Mouse (Mus musculus): ENCODE data around the gene Tpd52l1.

- no peak for TF ChIP-seq POLR2A (IDR thresholded peaks at IDR 0.05; ENCODE audit: insufficient read length, low read depth)
- TF ChIP-seq MAX (IDR thresholded peaks at IDR 0.05; ENCODE audit: low read depth), result no peak
- TF ChIP-seq TCF3 (IDR thresholded peaks at IDR 0.05; ENCODE audit: insufficient read length, low read depth), result no peak
- TF ChIP-seq POLR2AphosphoS2 (IDR thresholded peaks at IDR 0.05; ENCODE audit: insufficient read length, low read depth), result no peak
- no peak for TF ChIP-seq E2F4 (IDR thresholded peaks at IDR 0.05; ENCODE audit: insufficient read depth)
Observed at GRCm38 (mm10) chr10:31494296-31494695, 48.5 kb upstream of the Tpd52l1 start.

Measured in myocyte (in vitro differentiated cells).